Mouse (Mus musculus) brain, embryonic 14.5 days (tissue): ENCODE data around the gene Itpkc.

ENCODE experiments used
- CTCF ChIP-seq: fragments of 200-500 bp; IDR thresholded peaks from 2 replicates; pipeline ENCODE4 v1.5.1; 2012; ENCODE audit warnings: inconsistent platforms, mild to moderate bottlenecking, moderate library complexity, borderline replicate concordance; ENCODE audit not compliant: insufficient read depth, insufficient read length; ENCODE audit errors: extremely low read depth
- POLR2A ChIP-seq: fragments of 200-500 bp; IDR thresholded peaks from 2 replicates; pipeline ENCODE4 v1.6.1; 2012; ENCODE audit warnings: mild to moderate bottlenecking, inconsistent platforms, borderline replicate concordance; ENCODE audit not compliant: poor library complexity, insufficient read depth, insufficient read length, severe bottlenecking; ENCODE audit errors: extremely low read depth

GRCm38 (mm10) chr7:27260856-27261255, 32.4 kb upstream of the Itpkc start:
- TF ChIP-seq CTCF, result no peak
- TF ChIP-seq POLR2A, result no peak
